Mouse (Mus musculus) granulocyte monocyte progenitor cell, adult 5-6 weeks (primary cell): Measurements from ENCODE around the gene Galnt16. TPM values are rescaled to one million over a fixed set of nuclear protein-coding genes. Genes with fewer than 3 reads are reported as not detected.

Experiments
- ATAC-seq: replicated peaks from 2 replicates; pipeline ENCODE4 v1.8.0; 2016; ENCODE audit warnings: mild to moderate bottlenecking, moderate TSS enrichment, inconsistent platforms; ENCODE audit not compliant: poor library complexity, severe bottlenecking
- total RNA-seq, 2 experiments: library from RNA; stranded (forward) in 1 of 2; stranded (reverse) in 1 of 2; fragments of 200-712, 200-1000 nt in 1 of 2; fragments of >200 nt in 1 of 2; fragmentation: Nextera tagmentation in 1 of 2; gene quantifications; 2 replicates each; pipeline ENCODE4 v1.2.3; 2014 to 2017

Gene Galnt16
- total RNA-seq, 2 experiments from 2014 or later = not detected

DNA sequence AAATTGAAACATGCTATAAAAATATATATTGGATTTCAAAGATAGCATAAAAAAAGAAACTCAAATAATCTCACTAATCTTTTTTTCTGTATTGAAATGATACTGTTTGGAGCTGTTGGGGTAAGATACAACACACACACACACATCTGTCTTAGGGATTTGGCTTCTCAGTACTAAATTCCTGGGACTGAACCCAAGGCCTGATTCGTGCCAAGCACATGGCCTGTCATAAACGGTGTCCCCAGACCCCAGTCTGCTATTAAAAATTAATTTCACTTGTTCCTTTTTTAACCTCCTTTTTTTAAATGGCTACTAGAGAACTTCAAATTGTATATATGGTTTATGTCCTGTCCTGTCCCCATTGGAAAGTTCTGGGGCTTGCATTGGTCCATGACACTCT is 12.0 kb downstream of the Galnt16 start:
- no peak for ATAC-seq

- no peak for ATAC-seq
Observed at GRCm38 (mm10) chr12:80530630-80531029, 12.6 kb downstream of the Galnt16 start.

DNA sequence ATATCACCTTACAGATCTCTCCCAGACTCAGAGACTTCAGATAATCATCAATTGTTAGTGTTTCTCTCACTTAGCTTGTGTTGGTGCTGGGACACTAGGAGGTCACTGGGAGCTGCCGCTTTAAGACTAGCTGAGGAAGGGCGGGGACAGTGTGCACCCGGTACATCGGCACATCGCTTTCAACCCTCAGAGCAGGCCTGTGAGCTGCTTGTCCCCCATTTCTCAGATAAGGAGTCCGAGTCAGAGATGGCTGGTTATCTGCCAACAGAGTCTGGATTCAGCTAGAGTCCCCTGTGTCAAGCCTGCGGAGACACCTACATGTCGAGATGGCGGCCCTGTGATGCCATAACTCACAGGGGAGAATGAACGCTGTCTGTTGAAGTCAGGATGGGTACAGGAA is 13.5 kb downstream of the Galnt16 start:
- no peak for ATAC-seq

- no peak for ATAC-seq
Observed at GRCm38 (mm10) chr12:80533876-80534275, 15.8 kb downstream of the Galnt16 start.

GRCm38 (mm10) chr12:80537313-80537712 is 19.2 kb downstream of the Galnt16 start:
- no peak for ATAC-seq

DNA sequence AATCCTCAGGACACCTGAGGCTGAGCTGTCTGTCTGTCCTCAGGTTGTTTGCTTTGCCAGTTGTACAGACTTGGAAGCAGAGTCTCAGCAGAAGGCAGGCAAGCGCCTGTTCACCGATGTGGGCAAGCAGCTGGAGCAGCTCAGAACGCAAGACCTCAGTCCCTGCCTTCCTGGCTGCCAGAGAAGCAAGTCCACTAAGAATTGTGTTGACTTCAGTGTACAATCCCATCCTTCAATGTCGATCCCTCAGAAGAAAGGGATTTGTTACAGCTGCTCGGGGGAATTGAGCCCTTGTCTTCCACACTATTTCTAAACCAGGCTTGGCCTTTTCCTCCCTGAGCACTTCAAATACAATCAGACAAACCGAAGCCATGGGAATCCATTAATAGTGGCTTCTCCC is 20.2 kb downstream of the Galnt16 start:
- ATAC-seq = no peak

DNA sequence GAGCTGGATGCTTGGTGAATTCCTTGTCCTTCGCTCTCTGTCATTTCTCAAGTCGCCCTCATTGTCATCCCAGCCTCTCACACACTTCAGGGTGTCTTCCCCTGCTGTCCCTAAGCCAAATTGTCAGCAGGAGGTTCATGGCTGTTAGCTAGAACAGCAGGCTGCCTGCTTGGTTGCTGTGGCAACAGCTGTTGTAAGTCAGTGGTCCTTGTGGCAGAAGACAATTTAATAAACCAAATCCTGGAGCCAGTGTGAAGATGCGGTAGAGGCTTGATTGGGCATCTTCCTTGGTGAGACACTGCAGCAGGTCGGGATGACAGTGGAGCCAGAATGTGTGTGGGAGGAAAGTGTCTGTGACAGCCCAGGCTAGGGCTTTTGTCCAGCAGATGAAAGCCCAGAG is 27.2 kb downstream of the Galnt16 start:
- no peak for ATAC-seq

GRCm38 (mm10) chr12:80549646-80550045 is 31.6 kb downstream of the Galnt16 start:
- no peak for ATAC-seq

GRCm38 (mm10) chr12:80553157-80553556 is 35.1 kb downstream of the Galnt16 start:
- no peak for ATAC-seq

DNA sequence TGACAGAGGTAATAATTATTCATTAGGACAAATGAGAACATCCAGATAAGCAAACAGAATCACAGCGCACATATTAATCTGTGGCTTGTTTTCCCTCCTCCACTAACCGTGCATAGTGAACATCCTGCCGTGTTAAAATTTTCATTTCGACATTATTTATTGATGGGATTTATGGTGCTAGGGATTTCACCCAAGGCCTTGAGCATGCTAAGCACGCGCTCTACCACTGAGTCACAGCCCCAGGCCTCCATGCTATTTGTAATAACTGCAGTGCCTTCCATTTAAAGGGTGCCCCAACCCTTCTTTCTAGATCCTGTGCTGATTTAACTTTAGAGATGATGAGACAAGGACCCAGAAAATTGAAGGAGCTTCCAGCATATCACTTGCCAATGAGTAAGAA is 36.2 kb downstream of the Galnt16 start:
- no peak for ATAC-seq

- no peak for ATAC-seq
Observed at GRCm38 (mm10) chr12:80561904-80562303, 43.8 kb downstream of the Galnt16 start.

- ATAC-seq = no peak
Observed at GRCm38 (mm10) chr12:80562793-80563192, 44.7 kb downstream of the Galnt16 start.

- ATAC-seq = no peak
Observed at GRCm38 (mm10) chr12:80564990-80565389, 46.9 kb downstream of the Galnt16 start.

- no peak for ATAC-seq
Observed at GRCm38 (mm10) chr12:80565793-80566192, 47.7 kb downstream of the Galnt16 start.

GRCm38 (mm10) chr12:80566502-80566901 is 48.4 kb downstream of the Galnt16 start:
- no peak for ATAC-seq

DNA sequence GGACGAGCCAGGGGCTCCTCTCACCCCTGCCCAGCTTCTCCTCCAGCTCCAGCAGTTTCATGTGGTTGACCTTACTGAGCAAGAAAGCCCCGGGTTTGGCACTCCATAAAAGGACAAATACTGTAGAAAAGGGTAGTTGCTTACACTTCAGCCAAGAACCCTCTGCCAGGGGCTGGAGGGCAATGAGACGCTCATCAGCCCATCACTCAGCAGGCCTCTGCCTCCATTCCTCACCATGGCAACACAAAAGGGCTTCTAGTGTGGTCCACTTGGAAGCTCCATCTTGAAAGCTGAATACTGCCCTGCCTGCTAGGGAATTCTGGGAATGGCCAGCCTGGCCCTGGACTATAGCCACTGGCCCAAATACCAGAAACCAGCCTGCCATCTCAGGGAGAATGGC is 49.3 kb downstream of the Galnt16 start:
- ATAC-seq = no peak

DNA sequence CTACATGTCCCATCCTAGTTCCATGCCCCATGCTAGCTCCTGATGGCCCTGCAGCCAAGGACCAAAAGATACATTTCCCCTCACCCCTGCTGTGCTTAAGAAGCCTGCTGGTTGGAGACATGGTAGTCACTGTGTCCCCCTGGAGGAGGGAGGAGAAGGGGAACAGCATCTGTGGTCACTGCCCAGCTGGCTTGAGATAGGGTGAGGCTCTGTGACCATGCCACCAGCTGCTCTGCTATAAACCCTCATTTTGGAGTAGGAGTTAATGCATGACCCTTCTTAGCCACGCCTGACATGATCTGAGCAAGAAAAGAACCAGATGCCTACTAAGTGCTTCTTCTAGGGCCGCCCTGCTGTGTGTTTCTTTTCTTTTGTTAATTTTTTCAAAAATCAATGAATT is 51.5 kb downstream of the Galnt16 start:
- ATAC-seq = no peak

DNA sequence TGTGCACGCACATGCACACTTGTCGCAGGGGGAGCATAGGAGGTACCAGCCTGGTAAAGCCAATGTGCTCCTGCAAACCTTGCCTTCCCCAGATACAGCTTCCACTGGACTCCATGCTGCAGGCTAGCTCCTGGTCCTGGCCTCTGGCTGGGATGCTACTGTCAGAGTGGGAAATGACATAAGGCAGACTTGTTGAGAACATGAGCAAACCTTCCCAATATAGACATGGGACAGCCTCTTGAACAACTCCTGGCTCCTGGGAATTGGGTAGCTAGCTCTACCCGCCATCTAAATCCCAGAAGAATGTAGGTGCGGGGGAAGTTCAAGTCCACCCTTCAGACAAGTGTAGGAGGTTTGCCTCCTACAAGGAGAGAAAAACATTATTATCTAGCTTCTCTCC is 56.2 kb downstream of the Galnt16 start:
- ATAC-seq = no peak

DNA sequence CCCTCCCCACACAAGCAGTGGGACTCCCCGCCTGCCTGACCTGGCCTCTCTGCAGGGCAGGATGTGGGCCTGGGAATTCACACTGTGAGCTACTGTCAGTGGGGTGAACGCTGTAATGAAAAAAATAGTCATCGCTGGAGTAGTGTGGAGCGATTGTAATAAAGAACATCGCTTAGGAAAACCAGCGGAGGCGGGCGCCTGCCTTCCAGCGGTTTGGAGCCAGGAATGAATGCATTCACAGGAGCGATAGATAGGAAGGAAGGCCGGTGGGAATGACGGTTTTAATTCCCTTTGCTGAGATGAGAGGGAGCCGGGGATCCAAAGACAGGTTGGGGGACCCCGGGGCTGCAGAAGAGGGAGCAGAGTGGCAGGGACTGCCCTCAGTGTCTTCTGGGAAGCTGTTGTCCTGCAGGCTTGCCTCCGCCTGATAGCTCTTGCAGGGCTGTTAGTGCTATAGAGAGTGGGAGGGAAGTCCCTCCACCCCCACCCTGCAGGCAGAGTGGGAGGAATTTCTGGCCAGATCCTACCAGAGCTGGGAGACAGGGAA is 56.8 kb downstream of the Galnt16 start:
- no peak for ATAC-seq

DNA sequence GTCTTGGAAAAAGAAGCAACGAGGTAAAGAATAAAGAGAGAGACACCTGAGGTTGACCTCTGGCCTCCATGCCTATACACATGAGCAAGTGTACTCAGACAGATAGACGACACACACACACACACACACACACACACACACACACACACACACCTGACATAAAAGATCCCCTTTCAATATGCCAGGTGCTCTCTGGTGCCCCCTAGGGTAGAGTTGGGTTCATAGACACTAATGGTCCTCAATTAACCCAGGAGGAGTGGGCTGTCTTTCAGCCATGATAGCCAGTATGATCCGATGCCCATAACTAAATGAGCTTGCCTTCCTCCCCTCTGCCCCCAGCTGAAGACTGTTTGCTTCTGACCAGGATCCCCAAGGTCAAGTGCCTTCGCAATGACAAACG is 59.0 kb downstream of the Galnt16 start:
- ATAC-seq = peak; percentile 63; the same call in 1 of the 2 replicates

DNA sequence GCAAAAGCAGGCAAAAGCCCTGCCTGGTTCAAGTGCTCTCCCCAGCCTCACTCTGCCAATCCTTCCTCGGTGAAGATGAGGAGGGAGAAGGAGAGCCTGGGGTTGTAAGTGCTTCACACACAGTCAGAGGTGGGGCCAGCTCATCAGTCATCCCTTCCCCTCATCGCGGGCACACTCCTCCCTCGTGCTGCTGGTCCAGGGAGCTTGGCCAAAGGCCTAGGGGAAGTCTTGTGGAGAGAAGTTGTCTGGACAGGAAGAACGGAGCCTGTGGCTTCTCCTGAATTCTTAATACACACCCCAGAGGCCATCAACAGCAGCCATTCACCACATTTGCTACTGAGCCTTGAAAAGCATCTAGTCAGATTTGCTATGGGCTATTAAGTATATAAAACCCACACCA is 63.3 kb downstream of the Galnt16 start:
- ATAC-seq = no peak

GRCm38 (mm10) chr12:80584973-80585372 is 66.9 kb downstream of the Galnt16 start:
- no peak for ATAC-seq

- no peak for ATAC-seq
Observed at GRCm38 (mm10) chr12:80594141-80594540, 76.1 kb downstream of the Galnt16 start.
